Mouse (Mus musculus): ENCODE data around the gene Bzw1.

DNA sequence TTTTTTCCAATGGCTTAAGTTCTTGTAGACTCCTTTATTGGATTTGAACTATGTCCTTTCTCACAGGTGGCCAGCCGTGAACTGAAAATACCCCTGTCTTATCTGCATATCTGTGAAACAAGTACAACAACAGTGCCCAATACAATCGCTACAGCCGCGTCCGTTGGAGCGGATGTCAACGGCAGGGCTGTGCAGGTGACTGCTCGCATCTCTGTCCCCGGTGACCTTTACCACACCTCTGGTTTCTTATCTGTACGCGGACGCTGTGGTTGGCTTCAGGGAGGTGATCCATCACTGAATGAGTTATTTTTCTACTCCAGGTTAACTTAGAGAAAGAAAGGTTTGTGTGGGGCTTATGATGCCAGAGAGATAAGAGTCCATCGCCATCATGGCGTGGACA lies 46.5 kb upstream of the Bzw1 start:
- TF ChIP-seq CTCF (IDR thresholded peaks at IDR 0.05; ENCODE audit: low read depth) (no peak), EP300 (optimal IDR thresholded peaks at IDR 0.05) (no peak)
